Mouse (Mus musculus) myocyte (in vitro differentiated cells): ENCODE results near the gene Clic1. TPM values are rescaled to one million over a fixed set of nuclear protein-coding genes. Genes with fewer than 3 reads are reported as not detected.
"Not testable (repeated sequence)": the region's sequence is repeated elsewhere in the genome, so short reads cannot be mapped to it uniquely, and the experiment has no call there.

Experiments
- H3K27me3 ChIP-seq: one replicate; pipeline ENCODE4 v1.6.1; 2011; ENCODE audit not compliant: control insufficient read depth, insufficient read depth, insufficient read length
- H3K36me3 ChIP-seq: one replicate; pipeline ENCODE4 v1.6.1; 2011; ENCODE audit not compliant: control insufficient read depth, insufficient read depth
- H3K4me2 ChIP-seq: one replicate; pipeline ENCODE4 v1.6.1; 2011; ENCODE audit warnings: low read depth, control low read depth
- H3K4me3 ChIP-seq: one replicate; pipeline ENCODE4 v1.5.1; 2011; ENCODE audit warnings: mild to moderate bottlenecking, control low read depth, moderate library complexity
- H3K79me2 ChIP-seq: one replicate; pipeline ENCODE4 v1.6.1; 2011; ENCODE audit not compliant: control insufficient read depth, insufficient read depth
- H3ac ChIP-seq: one replicate; pipeline ENCODE4 v1.6.1; 2011; ENCODE audit not compliant: control insufficient read depth, insufficient read length
- CEBPB ChIP-seq: IDR thresholded peaks from 2 replicates; pipeline ENCODE4 v1.6.1; 2011; ENCODE audit warnings: mild to moderate bottlenecking, moderate library complexity; ENCODE audit not compliant: poor library complexity, insufficient read depth, severe bottlenecking
- E2F4 ChIP-seq: IDR thresholded peaks from one replicate; pipeline ENCODE4 v1.6.1; 2011; ENCODE audit warnings: mild to moderate bottlenecking, control low read depth, moderate library complexity; ENCODE audit not compliant: insufficient read depth
- MAX ChIP-seq: IDR thresholded peaks from one replicate; pipeline ENCODE4 v1.6.1; 2011; ENCODE audit warnings: low read depth, mild to moderate bottlenecking, control low read depth
- MYOD1 ChIP-seq, 3 experiments: IDR thresholded peaks; one replicate each; pipeline ENCODE4 v1.6.1; 2011; ENCODE audit warnings: control low read depth in 2 of 3, low read depth in 2 of 3, mild to moderate bottlenecking in 2 of 3, moderate library complexity in 1 of 3; ENCODE audit not compliant: insufficient read length in 2 of 3, control insufficient read depth in 1 of 3
- MYOG ChIP-seq, 3 experiments: IDR thresholded peaks; one replicate each; pipeline ENCODE4 v1.6.1; 2011; ENCODE audit warnings: control low read depth in 2 of 3, low read depth in 2 of 3, mild to moderate bottlenecking in 2 of 3; ENCODE audit not compliant: insufficient read length in 2 of 3, control insufficient read depth in 1 of 3, insufficient read depth in 1 of 3
- POLR2A ChIP-seq: IDR thresholded peaks from one replicate; pipeline ENCODE4 v1.6.1; 2011; ENCODE audit warnings: low read depth, mild to moderate bottlenecking, control low read depth, moderate library complexity; ENCODE audit not compliant: insufficient read length
- POLR2AphosphoS2 ChIP-seq: IDR thresholded peaks from one replicate; pipeline ENCODE4 v1.6.1; 2011; ENCODE audit warnings: low read depth, control low read depth; ENCODE audit not compliant: insufficient read length
- REST ChIP-seq: IDR thresholded peaks from one replicate; pipeline ENCODE4 v1.6.1; 2011; ENCODE audit warnings: mild to moderate bottlenecking, control low read depth, moderate library complexity; ENCODE audit not compliant: insufficient read depth, insufficient read length
- SRF ChIP-seq: IDR thresholded peaks from one replicate; pipeline ENCODE4 v1.6.1; 2011; ENCODE audit warnings: low read depth; ENCODE audit not compliant: control insufficient read depth, insufficient read length
- TCF12 ChIP-seq: IDR thresholded peaks from one replicate; pipeline ENCODE4 v1.6.1; 2011; ENCODE audit warnings: mild to moderate bottlenecking, control low read depth; ENCODE audit not compliant: poor library complexity, insufficient read depth, severe bottlenecking
- TCF3 ChIP-seq: IDR thresholded peaks from one replicate; pipeline ENCODE4 v1.6.1; 2011; ENCODE audit warnings: low read depth, control low read depth; ENCODE audit not compliant: insufficient read length
- USF1 ChIP-seq: IDR thresholded peaks from one replicate; pipeline ENCODE4 v1.6.1; 2011; ENCODE audit warnings: low read depth, mild to moderate bottlenecking, control low read depth, moderate library complexity
- polyA plus RNA-seq: library from polyadenylated mRNA; unstranded; fragments of >200 nt; fragmentation: generic; extraction: Trizol; gene quantifications from one replicate; pipeline ENCODE4 v1.2.1, GENCODE M21; 2012; ENCODE audit warnings: missing spikeins

Clic1 gene
- polyA plus RNA-seq, 1 experiment = 412 TPM

GRCm38 (mm10) chr17:35003022-35003838 lies 46.5 kb upstream of the Clic1 start:
- Histone ChIP-seq H3K4me2 (peak overlapping the region; percentile 98), H3K79me2 (peaks cover 69% of the 10 kb centered on the region), H3K27me3 (no peaks in the 10 kb centered on the region), H3K4me3 (peak overlapping the region; percentile 98), H3ac (peak overlapping the region; percentile 92), H3K36me3 (peaks cover 34% of the 10 kb centered on the region)
- TF ChIP-seq CEBPB = no peak
- no peak for TF ChIP-seq MAX
- TF ChIP-seq MYOD1 (IDR thresholded peaks at IDR 0.05; ENCODE audit: control insufficient read depth in 1 of 3, insufficient read length in 2 of 3, low read depth in 2 of 3) = no peak
- TF ChIP-seq TCF3 = no peak
- TF ChIP-seq POLR2AphosphoS2 = no peak
- no peak for TF ChIP-seq SRF
- peak; percentile 1 for TF ChIP-seq POLR2A

- no peak for TF ChIP-seq POLR2AphosphoS2
- H3K27me3 ChIP-seq = no peaks in the 10 kb centered on the region
- peaks cover 59% of the 10 kb centered on the region for H3K79me2 ChIP-seq
- H3K4me3 ChIP-seq = peak overlapping the region; percentile 98
- H3K4me2 ChIP-seq = no peak overlapping the region
- no peak overlapping the region for H3ac ChIP-seq
- H3K36me3 ChIP-seq = peaks cover 37% of the 10 kb centered on the region
Observed at GRCm38 (mm10) chr17:35004075-35004717, 45.6 kb upstream of the Clic1 start.

- TF ChIP-seq TCF3 (no peak), POLR2A (no peak), REST (no peak)
- Histone ChIP-seq H3K4me2 (no peak overlapping the region), H3ac (no peak overlapping the region), H3K4me3 (no peak overlapping the region), H3K27me3 (no peaks in the 10 kb centered on the region), H3K36me3 (peaks cover 42% of the 10 kb centered on the region), H3K79me2 (peaks cover 50% of the 10 kb centered on the region)
Observed at GRCm38 (mm10) chr17:35005158-35005557, 44.6 kb upstream of the Clic1 start.

- H3ac ChIP-seq, H3K4me3 ChIP-seq, H3K4me2 ChIP-seq, H3K27me3 ChIP-seq: not testable (repeated sequence)
- Histone ChIP-seq H3K79me2 (peaks cover 50% of the 10 kb centered on the region), H3K36me3 (peaks cover 45% of the 10 kb centered on the region)
Observed at GRCm38 (mm10) chr17:35005902-35006301, 43.9 kb upstream of the Clic1 start.

- Histone ChIP-seq H3K79me2 (peaks cover 36% of the 10 kb centered on the region), H3K36me3 (peaks cover 49% of the 10 kb centered on the region), H3K4me2 (no peak overlapping the region), H3K27me3 (no peaks in the 10 kb centered on the region), H3K4me3 (no peak overlapping the region), H3ac (no peak overlapping the region)
- TF ChIP-seq MYOG (IDR thresholded peaks at IDR 0.05; ENCODE audit: control insufficient read depth in 1 of 3, insufficient read depth in 1 of 3, insufficient read length in 2 of 3, low read depth in 2 of 3) (no peak), TCF3 (no peak), POLR2AphosphoS2 (no peak), TCF12 (no peak), MAX (no peak), MYOD1 (IDR thresholded peaks at IDR 0.05; ENCODE audit: control insufficient read depth in 1 of 3, insufficient read length in 2 of 3, low read depth in 2 of 3) (no peak), USF1 (no peak), SRF (no peak), POLR2A (no peak), CEBPB (no peak), REST (no peak), E2F4 (no peak)
Observed at GRCm38 (mm10) chr17:35007387-35007991, 42.3 kb upstream of the Clic1 start.
